Mouse (Mus musculus) cerebellum, adult 18-20 months (tissue): ENCODE results near the gene Zpr1.
"Not testable (repeated sequence)": the region's sequence is repeated elsewhere in the genome, so short reads cannot be mapped to it uniquely, and the experiment has no call there.

Experiments
- DNase-seq, 2 experiments: peaks; one replicate each; pipeline ENCODE4 v3.0.0; 2021

Zpr1 gene

DNA sequence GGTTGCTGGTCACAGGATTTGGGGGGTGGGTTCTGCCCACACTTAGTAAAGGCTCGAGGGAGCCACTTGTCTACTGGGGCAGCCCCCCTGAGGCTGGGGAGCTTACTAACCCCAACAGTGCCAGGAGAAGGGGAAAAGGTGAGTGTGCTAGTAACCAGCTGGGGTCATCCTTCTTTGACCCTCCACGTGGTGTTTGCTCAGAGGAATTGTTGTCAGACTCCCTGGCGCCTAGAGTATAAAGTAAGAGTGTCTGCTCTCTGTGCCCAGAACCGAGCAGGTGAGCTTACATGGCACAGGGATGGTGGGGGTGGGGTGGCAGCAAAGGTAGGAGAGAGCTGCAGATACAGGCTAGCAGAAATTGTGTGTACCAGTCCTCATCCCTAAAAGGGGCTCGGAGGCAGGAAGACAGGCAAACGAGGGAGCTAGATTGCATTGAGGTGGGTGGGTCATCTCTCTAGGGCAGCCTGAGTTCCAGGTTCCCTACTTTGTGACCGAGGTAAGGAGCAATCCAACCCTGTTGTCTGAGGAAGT is 4.5 kb upstream of the Zpr1 start, which contains the start of gene Apoa5:
TSS of gene Apoa5 (plus strand) at position 291 of the 531 bp plus-strand sequence.
- DNase-seq = no peak

DNA sequence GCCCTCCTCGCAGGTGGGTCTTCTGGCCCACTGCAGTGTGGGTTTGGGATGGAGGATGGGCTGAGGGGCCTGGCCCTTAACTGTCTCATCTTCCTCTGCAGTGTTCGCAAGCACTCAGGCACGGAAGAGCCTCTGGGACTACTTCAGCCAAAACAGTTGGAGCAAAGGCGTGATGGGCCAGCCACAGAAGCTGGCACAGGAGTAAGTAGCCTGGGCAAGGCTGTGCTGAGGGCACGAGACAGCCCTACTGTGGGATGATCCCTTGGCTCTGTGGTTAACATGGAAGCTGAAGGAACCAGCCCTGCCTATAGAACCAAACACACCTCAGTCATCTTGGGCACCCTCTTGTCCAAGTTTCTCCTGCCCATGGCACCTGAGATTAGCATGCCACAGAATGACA is 3.7 kb upstream of the Zpr1 start:
- DNase-seq = no peak

DNA sequence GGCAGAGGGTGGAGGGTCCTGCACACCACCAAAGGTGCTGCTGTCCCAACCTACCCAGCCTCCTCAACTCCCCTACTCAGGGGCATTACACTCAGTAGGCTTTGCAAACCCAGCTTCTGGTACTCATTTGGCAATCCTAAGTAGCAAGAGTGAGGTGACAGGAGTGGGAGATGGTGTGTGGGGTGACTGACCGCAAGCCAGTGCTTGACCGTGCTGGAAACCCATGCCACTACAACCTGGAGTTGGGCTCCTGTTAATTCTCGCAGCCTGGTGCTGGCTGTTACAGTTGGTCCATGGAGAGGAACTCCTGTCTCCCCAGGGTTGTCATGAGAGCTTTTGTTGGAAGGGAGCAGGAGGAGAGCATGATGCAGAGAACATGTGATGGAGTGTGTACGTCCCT is 2.1 kb upstream of the Zpr1 start:
- DNase-seq = no peak

DNA sequence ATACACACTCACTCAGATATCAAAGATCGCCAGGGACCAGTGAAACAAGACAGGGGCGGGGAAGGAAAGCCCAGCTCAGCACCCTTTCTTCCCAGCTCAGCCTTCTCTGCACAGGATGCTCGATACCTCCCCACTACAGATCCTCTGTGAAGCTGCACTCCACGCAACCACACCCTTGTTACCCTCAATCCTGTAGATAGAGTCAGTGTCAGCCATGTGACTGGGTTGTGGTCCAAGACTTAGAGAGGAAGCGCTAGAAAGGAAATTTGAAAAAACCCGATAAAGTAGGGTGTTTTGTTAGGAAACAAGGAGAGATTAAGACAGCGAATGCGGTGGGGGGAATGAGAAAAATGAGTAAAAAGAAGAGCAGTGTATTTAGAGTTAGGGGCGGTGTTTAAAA is 794 bp upstream of the Zpr1 start:
- no peak for DNase-seq

DNA sequence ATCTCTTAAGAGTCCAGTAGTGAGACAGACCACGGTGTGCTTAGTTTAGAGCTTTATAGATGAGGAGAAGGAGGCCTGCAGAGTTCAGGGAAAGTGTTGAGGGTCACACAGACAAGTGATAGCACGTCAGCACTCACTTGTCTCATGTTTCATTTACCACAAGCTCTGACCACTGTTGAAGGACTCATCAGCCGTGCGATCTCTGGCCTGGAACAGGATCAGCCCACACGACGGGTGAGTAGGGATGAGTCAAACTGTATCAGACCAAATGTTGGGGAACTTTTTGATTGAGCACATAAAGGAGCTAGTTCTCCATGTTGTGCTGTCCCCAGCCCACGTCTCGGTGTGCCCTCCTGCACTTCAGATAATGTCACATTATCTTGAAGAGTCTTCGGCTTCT is 1.6 kb downstream of the Zpr1 start:
- no peak for DNase-seq

DNA sequence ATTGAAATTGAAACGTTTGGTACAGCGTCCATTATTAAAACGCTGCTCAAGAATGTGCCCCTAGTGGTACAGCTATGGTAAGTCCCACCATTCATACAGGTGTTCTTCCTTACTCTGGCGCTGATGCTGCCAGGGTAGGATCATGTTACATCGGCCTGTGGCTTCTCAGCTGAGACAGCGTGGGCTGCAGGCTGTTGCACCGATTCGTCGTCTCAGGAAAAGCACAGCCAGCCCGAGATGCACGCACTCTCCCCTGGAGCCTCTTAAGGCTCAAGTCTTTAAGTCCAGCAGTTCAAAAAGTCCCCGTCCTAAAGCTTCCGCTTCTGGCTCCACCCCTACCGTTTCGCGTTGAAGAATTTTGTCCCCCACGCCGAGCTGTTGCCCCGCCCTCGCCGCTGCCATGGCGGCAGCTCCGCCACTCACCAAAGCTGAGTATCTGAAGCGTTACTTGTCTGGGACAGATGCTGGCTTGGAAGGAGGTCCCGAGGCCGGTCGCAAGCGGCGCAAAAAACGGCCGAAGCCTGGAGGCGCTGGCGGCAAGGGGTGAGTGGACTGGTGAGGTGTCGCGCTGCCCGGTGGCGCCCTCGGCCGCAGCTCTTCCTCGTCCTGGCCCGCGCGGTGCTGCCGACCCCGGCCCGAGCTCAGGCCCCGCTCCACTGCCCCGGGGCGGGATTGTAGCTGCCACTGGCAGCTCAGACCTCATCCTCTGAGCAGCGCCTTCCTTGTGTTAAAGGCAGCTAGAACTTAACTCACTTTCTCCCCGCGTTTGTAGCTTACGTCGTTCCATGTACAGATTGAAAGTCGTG is 10.0 kb downstream of the Zpr1 start, which contains the start of gene Bud13:
TSS of gene Bud13 (plus strand) at position 378 of the 806 bp plus-strand sequence.
- peak; percentile 90 to 92 for DNase-seq

DNA sequence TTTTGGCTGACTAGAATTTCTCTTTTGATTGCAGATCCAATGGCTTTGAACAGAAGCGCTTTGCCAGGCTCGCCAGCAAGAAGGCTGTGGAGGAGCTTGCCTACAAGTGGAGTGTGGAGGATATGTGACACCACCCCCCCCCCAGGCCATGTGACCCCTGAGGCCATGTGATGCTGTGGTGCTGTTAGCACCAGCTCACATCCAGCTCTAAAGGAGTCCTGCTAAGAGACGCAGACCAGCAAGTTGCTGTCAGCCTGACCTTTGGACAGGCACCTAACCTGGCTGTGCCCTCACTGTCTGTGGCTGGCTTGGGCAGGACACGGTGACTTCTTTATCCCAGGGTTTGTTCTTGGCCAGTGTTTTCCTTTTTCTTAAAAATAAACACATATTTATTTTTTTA is 25.5 kb downstream of the Zpr1 start:
- DNase-seq = no peak

DNA sequence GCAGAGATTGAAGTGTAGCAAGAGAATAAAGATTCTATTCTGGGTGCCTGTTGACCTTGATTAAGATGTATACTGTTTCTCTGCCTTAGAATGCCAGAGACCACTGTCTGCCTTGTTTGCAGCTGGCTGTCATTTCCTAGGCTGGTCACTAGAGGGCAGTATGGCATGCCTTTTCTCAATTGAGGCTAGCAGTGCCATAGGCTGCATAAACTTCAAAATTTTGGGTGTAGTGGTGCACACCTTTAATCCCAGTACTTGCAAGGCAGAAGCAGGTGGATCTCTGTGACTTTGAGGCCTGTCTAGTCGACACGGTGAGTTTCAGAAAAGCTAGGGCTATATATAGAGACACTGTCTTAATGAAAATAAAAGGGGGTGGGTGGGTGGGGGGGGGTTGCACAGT is 29.3 kb downstream of the Zpr1 start:
- peak; percentile 61 for DNase-seq

DNA sequence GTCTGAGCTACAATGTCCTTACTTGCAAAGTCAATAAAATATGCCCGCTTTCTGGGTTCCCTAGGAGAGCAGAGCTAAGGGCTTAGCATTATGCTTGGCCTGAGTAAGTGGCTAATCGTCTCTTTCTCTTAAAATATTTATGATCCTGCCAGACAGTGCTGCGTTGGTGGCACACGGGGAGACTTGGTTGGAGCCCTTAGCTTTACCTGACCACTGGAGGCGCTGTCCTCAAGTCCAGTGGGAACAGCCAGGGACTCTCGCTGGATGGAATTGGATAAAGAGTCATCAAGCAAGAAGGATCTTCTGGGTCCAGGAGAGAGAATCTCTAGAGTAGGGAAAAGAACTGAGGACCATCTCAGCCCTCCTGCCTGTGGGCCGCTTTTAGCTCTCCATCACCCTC is 36.3 kb downstream of the Zpr1 start:
- peak in 1 of 2 experiments; percentile 36 for DNase-seq

DNA sequence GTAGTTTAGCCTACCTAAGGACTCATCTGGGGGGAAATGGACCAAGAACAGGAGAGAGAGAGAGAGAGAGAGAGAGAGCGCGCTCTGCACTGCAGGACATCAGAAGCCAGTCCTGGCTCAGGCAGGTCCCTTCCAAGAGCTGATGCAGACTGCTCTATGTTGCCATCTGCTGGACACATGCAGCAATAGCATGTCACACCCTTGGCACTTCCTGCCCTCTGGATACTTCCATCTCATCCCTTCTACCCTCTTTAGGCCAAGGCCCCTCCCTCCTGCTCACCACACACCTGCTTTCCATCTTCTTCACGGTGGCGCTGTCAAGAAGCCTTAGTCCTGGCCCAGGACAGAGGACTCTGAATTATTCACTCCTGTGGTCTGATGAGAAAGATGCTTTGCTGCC is 41.6 kb downstream of the Zpr1 start:
- DNase-seq = peak; percentile 83 to 84

DNA sequence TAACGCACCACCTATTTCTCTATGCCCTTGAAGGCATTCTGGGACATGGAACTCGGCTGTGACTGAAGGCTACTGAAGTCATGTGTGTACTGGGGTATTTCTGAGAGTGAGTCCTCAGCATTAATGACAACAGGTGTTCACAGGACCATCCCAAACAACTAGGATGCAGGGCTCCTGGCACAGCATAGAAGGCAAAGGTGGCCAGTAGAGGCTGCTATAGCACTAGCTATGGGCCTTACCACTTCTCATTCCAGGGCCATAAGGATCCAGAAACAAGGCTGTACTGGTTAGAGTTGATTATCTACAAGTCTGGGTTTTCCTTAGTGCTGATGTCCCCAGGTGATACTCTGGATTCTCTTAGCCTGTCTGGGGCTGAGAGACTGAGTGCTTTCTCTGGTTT is 42.1 kb downstream of the Zpr1 start:
- DNase-seq = no peak

DNA sequence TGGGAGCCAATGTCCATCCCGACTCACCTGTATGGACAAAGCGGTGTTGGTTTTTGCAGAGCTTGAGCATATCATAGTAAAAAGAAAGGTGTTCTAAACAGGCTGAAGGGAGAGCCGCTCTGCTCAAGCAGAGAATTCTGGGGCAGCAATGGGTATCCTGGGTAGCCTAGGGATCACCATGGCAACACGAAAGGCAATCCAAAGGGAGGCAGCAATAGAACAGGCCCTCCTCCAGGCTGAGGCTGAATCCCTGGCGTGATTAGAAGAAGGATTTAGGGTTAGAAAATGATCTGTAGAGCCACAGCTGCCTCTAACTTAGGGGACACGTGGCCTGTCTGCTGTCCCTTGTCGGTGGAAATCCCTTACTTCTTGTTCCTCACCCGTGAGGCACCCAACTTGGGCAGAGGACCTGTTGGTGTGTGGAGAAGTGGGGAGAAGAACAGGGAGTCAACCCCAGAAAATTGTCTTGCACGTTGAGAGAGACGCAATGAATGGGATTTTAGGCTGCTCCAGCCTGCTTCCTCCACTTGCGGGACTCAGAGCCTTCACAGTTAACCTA is 43.0 kb downstream of the Zpr1 start:
- no peak for DNase-seq

DNA sequence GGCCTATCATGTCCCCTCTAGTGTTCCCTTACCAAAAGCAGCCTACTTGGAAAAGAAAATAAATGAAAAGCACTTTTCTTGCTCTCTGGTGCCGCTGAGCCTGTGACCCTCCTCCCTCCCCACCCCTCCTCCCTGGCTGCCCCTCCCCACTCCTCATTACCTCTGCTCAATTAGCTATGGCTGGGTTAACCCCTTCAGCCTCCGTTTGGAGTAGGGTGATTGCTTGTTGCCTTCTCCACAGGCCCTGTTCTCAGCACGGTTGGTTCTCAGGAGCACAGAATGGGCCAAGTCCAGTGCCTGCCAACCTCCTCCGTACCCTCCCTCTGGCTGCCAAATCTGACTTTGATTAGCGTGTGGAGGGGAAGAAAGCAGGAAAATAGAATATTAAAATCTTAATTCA is 43.5 kb downstream of the Zpr1 start:
- DNase-seq = no peak

DNA sequence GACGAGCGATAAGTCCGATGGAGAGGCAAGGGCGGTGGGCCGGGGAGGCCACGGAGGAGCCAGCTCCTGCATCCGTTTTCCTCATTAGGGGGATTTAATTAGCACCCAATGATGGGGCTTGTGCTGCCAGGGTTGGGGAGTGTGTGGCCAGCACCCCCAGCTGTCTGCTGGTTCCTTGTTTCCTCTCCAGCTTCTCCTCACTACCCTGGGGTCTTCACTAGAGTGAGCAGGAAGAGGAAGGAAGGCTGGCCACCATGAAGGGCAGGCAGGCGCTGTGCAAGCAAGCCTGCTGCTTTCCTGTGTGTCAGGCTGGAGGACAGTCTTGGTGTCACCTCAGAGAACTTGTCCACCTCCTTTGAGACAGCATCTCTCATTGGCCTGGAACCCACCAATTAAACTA is 44.0 kb downstream of the Zpr1 start:
- no peak for DNase-seq

DNA sequence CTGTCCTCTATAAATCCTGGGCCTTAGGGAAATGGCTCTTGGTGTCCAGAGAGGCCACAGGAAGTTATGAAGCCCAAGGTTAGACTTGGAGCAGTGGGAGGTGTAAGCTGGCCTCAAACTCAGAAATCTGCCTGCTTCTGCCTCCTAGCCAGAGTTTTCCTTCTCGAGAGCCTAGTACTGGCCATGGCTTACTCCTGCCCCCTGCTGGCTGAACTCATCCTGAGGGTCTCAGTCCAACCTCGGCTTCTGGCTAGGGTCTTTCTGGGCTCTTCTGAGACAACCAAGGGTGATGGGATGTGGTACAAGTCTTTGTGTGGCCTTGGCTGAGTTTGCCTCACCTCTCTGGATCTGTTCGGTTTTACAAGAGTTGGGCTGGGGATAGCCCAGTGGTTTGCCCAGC is 45.1 kb downstream of the Zpr1 start:
- DNase-seq = no peak

DNA sequence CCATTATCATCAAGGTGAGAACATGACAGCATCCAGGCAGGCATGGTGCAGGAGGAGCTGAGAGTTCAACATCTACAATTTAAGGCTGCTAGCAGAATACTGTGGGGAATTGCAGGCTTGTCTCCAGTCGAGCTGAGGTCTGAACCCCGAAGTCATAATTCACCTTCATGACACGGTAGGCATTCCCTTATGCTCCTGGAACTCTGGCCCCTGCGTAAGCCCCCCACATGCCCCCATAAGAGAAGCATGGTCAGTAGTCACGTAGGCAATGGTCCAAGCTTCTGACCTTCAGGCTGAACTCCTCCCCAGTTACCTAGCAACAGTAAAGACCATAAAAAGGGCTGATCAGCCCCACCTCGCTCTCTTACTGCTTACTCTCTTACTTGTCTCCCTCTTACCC is 47.0 kb downstream of the Zpr1 start, which contains the start of gene 4931429L15Rik:
TSS of gene 4931429L15Rik (minus strand) at position 101 of the 400 bp plus-strand sequence.
- DNase-seq = not testable (repeated sequence)

DNA sequence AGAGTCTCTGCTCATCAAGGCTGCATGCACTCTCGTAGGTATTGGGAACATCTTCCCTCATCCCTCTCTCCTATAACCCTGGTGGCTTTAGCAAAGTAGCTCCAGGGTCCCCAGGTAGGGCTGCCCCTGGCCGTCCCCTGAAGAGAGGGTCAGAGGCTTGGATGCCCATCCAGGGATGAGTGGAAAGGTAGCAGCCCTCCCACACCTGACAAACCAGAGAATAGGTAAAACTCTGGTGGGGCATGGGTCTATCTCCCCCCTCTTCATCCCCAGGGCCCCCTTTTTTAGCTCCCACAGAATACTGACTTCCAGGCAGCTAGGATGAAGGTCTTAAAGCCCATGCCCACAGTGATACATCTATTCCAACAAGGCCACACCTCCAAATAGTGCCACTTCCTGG is 47.6 kb downstream of the Zpr1 start:
- DNase-seq = no peak

DNA sequence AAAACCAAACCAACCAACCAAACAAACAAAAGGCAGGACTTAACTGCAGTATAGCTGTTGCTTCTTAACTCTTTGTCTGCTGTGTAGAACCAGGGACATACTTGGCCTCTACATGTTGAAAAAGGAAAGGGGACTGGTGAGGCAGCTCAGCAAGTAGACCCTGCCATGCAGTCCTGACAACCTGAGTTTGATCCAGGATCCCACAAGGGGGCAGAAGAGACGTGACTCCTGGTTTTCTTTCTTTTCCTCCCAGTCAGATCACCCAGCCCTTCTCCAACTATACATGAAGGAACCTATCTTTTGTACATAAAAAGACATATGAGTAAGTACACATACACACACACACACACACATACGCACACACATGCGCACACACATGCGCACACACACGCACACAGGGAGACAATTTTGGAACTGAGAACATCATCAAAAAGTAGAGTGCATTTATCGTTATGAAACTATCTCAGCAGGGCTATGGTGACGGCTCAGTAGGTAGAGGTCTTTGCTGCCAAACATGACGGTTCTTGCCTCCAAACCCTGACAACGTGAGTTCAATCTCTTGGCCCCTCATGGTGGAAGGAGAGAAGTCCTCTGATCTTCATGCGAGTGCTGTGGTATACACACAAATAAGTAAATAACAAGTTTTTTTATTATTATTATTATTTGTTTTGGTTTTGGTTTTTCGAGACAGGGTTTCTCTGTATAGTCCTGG is 54.0 kb downstream of the Zpr1 start:
- DNase-seq = no peak

DNA sequence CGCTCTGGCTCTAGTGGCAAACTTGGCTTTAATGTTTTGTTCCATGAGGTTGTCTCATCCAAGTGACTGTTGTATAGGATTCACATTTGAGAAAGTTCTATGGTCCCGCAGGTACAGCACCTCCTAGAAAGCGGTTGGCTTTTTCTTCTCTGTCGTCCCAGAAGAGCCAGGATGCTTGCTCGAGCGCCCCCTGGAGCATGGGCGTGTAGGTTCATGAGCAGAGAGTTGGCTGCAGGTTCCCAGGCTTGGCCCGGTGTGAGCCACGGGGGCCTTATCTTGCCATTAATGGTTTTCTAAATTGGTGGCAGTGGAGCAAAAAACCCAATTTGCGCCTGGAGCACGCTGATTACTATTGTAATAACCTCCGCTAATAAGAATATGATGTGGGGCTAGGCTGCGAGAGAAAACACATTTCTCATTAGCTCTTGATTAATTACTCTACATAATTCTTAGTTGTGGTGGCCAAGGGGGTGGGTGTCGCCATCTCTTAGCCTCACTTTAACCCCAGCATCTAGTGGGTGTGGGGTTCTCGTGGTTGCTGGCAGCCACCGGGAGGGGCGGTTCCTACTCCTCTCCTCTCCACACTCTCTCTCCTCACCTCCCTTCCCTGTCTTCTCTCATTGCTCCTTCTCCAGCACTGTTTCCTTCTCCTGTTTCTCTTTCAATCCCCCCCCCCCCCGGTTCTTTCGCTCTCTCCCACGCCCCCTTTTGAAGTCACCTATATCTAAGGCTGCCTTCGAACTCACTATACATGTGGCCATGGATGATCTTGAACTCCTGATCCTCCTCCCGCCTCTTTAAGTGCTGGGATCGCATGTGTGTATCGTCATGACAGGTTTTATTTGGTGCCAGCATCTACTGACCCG is 55.1 kb downstream of the Zpr1 start:
- DNase-seq = peak in 1 of 2 experiments; percentile 38

DNA sequence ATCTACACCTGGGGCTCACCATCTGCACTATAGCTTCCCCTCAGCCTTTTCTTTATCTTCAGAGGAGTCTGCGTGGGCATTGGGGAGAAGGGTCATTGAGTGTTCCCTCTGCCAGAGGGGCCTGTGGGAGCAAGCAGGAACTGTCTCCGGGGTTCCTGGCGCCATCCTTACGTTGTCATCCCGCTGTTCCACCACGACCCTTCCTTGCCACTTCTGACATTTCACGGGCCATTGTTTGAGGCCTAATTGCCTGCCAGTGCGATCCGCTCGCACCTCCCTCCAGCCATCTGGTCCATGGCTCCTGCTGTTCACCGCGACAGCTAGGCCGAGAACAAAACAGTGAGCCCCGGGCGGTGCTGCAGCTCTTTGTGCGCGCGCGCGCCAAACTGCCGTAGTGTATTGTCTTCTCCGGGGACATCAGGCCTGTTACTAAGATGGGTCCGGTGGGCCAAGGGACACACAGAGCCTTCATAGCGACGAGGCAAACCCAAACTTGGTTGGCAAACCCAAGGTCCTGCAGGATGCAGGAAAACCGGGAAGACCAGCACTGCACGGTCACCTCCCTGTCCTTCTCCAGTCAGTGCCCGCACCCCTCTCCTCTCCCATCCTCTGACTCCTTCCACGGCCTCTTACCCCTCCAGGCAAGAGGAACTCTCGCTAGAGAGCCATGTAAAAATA is 55.8 kb downstream of the Zpr1 start:
- DNase-seq = peak; percentile 89

DNA sequence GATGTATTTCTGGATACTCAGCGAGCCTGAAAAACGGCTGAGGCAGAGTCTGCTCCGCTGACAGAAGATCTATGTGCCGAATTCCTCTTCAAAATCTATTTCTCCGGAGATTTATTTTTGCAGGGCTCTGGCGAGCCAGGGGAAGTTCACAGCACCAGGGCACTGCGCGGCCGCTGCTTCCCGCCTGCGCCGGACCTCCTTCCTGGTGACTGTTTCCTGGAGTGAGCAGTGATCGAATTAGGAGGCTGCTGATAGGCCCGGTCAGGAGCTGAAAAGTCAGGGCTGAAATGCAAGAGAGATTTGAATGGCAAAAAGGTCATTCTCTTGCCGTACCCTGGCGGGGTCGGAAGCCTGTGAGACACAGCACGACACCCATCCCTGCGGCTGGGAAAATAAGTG is 56.4 kb downstream of the Zpr1 start:
- DNase-seq = peak in 1 of 2 experiments; percentile 41
